Mouse (Mus musculus) G1E (cell line): ENCODE data around the gene Lyst.

Experiments used
- CTCF ChIP-seq: IDR thresholded peaks from 2 replicates; pipeline ENCODE4 v1.5.1; 2012; ENCODE audit warnings: low read depth, low read length, inconsistent platforms, mixed read lengths
- GATA1 ChIP-seq: IDR thresholded peaks from 2 replicates; pipeline ENCODE4 v1.6.1; 2012; ENCODE audit warnings: borderline replicate concordance, low read length, inconsistent platforms, mixed read lengths

DNA sequence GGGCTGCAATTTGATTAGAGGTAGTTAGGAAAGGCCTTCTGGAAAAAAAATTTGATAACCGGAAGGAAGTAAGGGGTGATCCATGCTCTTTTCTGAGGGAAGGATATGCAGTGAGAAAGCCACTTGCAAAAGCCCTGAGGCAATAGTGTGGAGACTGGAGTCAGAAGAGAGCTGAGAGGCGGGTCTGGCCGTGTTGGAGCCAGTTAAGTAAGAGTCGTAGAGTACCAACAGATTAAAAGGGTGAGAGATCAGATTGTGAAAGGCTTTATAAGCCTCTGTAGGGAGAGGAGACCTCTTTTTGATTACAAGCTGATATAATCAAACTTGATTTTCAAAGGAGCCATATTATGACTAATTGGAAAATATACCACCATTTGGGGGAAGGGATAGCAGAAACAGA, 1.7 kb downstream of the Lyst start:
- no peak for TF ChIP-seq CTCF
- TF ChIP-seq GATA1: no peak
